Mouse (Mus musculus): ENCODE measurements around the gene Rph3al.

Rph3al gene

GRCm38 (mm10) chr11:75904982-75905381 is 33.2 kb downstream of the Rph3al start:
- Histone ChIP-seq H3K36me3 (ENCODE audit: control insufficient read depth, insufficient read depth, low read length, poor library complexity, severe bottlenecking) (peaks cover 5% of the 10 kb centered on the region; the same call in 1 of the 2 replicates), H3K27me3 (ENCODE audit: control insufficient read depth, insufficient read depth, low read length, poor library complexity, severe bottlenecking) (no peaks in the 10 kb centered on the region)
- DNase-seq (ENCODE audit: low read depth, low spot score): no peak

- no peak for DNase-seq (ENCODE audit: low read depth, low spot score)
- H3K27me3 ChIP-seq (ENCODE audit: control insufficient read depth, insufficient read depth, low read length, poor library complexity, severe bottlenecking): no peaks in the 10 kb centered on the region
Observed at GRCm38 (mm10) chr11:75904501-75904900, 33.7 kb downstream of the Rph3al start.

DNA sequence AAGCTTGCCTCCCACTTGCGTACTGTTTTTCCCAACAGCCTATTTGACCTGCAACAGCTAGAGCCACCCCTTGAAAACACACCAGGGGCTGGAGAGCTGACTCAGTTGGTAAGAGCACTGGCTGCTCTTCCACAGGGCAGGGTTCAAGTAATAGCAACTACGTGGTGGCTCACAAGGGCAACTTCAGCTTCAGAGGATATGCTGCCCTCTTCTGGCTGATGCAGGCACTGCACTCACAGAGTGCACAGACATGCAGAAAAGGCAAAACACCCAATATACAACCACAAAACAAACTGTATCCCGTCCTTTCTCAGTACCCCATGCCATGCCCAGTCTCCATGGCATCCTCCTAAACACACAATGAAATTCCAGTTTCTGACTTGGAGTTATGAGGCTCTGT is 34.7 kb downstream of the Rph3al start:
- no peaks in the 10 kb centered on the region for H3K27me3 ChIP-seq (ENCODE audit: control insufficient read depth, insufficient read depth, low read length, poor library complexity, severe bottlenecking)
- DNase-seq (ENCODE audit: low read depth, low spot score): peak; percentile 56
- H3K36me3 ChIP-seq (ENCODE audit: control insufficient read depth, insufficient read depth, low read length, poor library complexity, severe bottlenecking): peaks cover 5% of the 10 kb centered on the region; the same call in 1 of the 2 replicates

More at GRCm38 (mm10) chr11:75904501-75904900, 33.7 kb downstream of the Rph3al start:
- H3K36me3 ChIP-seq (ENCODE audit: control insufficient read depth, insufficient read depth, low read length, poor library complexity, severe bottlenecking): peaks cover 5% of the 10 kb centered on the region; the same call in 1 of the 2 replicates

GRCm38 (mm10) chr11:75901339-75901738 is 36.9 kb downstream of the Rph3al start:
- DNase-seq (ENCODE audit: low read depth, low spot score): no peak
- H3K27me3 ChIP-seq (ENCODE audit: control insufficient read depth, insufficient read depth, low read length, poor library complexity, severe bottlenecking): no peaks in the 10 kb centered on the region
- peaks cover under 1% of the 10 kb centered on the region; the same call in 1 of the 2 replicates for H3K36me3 ChIP-seq (ENCODE audit: control insufficient read depth, insufficient read depth, low read length, poor library complexity, severe bottlenecking)

DNA sequence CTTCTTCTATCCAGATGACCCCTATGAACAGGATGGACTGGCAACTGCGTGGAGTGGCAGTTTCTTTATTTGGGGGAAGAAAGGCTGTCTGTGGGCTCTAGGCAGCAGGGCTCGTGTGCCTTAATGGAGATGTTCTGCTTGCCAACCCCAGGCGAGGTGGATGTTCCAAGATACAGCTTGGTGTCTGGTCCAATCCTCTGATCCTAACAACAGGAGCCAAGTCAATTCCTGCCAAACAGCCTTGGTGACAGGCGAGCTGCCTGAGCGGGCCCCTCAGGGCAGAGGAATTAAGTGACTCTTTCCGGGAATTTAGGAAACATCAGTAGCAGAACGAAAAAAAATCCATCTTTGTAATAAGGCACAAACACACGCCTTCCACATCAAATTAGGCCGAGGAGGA is 38.6 kb downstream of the Rph3al start:
- H3K27me3 ChIP-seq (ENCODE audit: control insufficient read depth, insufficient read depth, low read length, poor library complexity, severe bottlenecking): no peaks in the 10 kb centered on the region
- H3K36me3 ChIP-seq (ENCODE audit: control insufficient read depth, insufficient read depth, low read length, poor library complexity, severe bottlenecking): no peaks in the 10 kb centered on the region; the same call in 1 of the 2 replicates
- DNase-seq (ENCODE audit: low read depth, low spot score): no peak

DNA sequence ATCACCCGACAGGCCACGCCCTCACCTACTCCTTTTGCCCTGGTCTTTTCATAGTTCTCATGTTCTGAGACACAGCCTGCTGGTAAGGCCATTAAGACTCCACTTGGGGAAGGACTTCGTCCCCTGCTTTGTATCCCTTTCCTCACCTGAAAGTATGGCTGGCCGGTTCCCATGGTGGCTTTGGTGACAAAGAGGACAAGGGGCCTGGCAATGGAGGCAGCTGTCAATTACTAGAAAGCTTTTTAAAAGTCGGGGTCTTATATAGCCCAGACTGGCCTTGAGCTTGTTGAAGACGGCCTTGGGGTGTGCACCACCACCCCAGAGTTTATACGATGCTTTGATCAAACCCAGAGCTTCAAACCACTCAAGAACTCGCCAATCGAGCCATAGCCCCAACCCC is 39.7 kb downstream of the Rph3al start:
- Histone ChIP-seq H3K27me3 (ENCODE audit: control insufficient read depth, insufficient read depth, low read length, poor library complexity, severe bottlenecking) (no peaks in the 10 kb centered on the region), H3K36me3 (ENCODE audit: control insufficient read depth, insufficient read depth, low read length, poor library complexity, severe bottlenecking) (no peaks in the 10 kb centered on the region; the same call in 1 of the 2 replicates)
- no peak for DNase-seq (ENCODE audit: low read depth, low spot score)

- H3K27me3 ChIP-seq (ENCODE audit: control insufficient read depth, insufficient read depth, low read length, poor library complexity, severe bottlenecking): no peaks in the 10 kb centered on the region
- no peak for DNase-seq (ENCODE audit: low read depth, low spot score)
Observed at GRCm38 (mm10) chr11:75894791-75895420, 43.3 kb downstream of the Rph3al start.

DNA sequence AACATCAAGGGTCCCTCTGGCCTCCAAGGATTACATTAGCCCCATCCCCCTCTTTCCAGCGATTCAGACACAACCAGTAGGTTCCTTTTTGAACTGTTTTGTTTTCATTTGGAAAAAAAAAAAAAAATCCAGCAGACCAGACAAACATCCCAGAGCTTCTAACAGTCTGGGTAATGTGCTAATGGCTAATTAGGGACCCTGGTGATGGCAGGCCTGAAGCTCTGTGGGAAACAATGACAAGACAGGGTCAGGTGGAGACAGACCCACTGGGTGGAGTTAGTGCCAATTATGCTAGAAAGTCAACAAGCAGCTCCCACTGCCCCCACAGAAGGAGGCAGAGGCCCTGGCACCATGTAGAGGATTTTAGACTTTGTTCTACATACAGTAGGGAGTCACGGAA is 44.3 kb downstream of the Rph3al start:
- Histone ChIP-seq H3K36me3 (ENCODE audit: control insufficient read depth, insufficient read depth, low read length, poor library complexity, severe bottlenecking) (no peaks in the 10 kb centered on the region), H3K27me3 (ENCODE audit: control insufficient read depth, insufficient read depth, low read length, poor library complexity, severe bottlenecking) (no peaks in the 10 kb centered on the region)
- no peak for DNase-seq (ENCODE audit: low read depth, low spot score)

More at GRCm38 (mm10) chr11:75894791-75895420, 43.3 kb downstream of the Rph3al start:
- no peaks in the 10 kb centered on the region for H3K36me3 ChIP-seq (ENCODE audit: control insufficient read depth, insufficient read depth, low read length, poor library complexity, severe bottlenecking)

- Histone ChIP-seq H3K36me3 (ENCODE audit: control insufficient read depth, insufficient read depth, low read length, poor library complexity, severe bottlenecking) (no peaks in the 10 kb centered on the region), H3K27me3 (ENCODE audit: control insufficient read depth, insufficient read depth, low read length, poor library complexity, severe bottlenecking) (no peaks in the 10 kb centered on the region)
- DNase-seq (ENCODE audit: low read depth, low spot score): no peak
Observed at GRCm38 (mm10) chr11:75887349-75887748, 50.9 kb downstream of the Rph3al start.

GRCm38 (mm10) chr11:75881234-75881633 is 57.0 kb downstream of the Rph3al start:
- DNase-seq (ENCODE audit: low read depth, low spot score): peak; percentile 44
- Histone ChIP-seq H3K36me3 (ENCODE audit: control insufficient read depth, insufficient read depth, low read length, poor library complexity, severe bottlenecking) (no peaks in the 10 kb centered on the region), H3K27me3 (ENCODE audit: control insufficient read depth, insufficient read depth, low read length, poor library complexity, severe bottlenecking) (no peaks in the 10 kb centered on the region)

DNA sequence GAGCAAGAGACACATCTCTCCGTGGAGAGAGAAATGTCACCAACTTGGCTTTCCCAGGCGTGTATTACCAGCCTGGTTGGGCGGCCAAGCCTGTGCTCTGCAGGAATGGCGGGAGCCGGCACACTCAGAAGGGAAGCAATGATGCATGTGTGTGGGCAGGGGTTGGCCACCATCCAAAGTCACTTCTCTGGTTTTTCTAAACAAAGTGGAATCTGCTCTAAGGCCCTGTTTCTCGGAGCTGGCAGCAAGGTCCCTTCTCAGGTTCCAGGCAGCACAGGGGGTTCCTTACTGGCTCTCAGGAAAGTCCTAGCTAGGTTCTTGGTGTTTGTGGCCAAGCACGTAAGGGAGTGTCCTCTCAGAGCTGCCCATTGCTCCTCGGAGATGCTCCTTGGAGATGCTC is 58.2 kb downstream of the Rph3al start:
- no peak for DNase-seq (ENCODE audit: low read depth, low spot score)
- Histone ChIP-seq H3K36me3 (ENCODE audit: control insufficient read depth, insufficient read depth, low read length, poor library complexity, severe bottlenecking) (no peaks in the 10 kb centered on the region), H3K27me3 (ENCODE audit: control insufficient read depth, insufficient read depth, low read length, poor library complexity, severe bottlenecking) (no peaks in the 10 kb centered on the region)

GRCm38 (mm10) chr11:75878460-75878859 is 59.8 kb downstream of the Rph3al start:
- Histone ChIP-seq H3K27me3 (ENCODE audit: control insufficient read depth, insufficient read depth, low read length, poor library complexity, severe bottlenecking) (no peaks in the 10 kb centered on the region), H3K36me3 (ENCODE audit: control insufficient read depth, insufficient read depth, low read length, poor library complexity, severe bottlenecking) (no peaks in the 10 kb centered on the region)
- DNase-seq (ENCODE audit: low read depth, low spot score): peak; percentile 19

GRCm38 (mm10) chr11:75876043-75876780 is 62.0 kb downstream of the Rph3al start:
- Histone ChIP-seq H3K36me3 (ENCODE audit: control insufficient read depth, insufficient read depth, low read length, poor library complexity, severe bottlenecking) (no peaks in the 10 kb centered on the region), H3K27me3 (ENCODE audit: control insufficient read depth, insufficient read depth, low read length, poor library complexity, severe bottlenecking) (no peaks in the 10 kb centered on the region)
- peak; percentile 11 for DNase-seq (ENCODE audit: low read depth, low spot score)

DNA sequence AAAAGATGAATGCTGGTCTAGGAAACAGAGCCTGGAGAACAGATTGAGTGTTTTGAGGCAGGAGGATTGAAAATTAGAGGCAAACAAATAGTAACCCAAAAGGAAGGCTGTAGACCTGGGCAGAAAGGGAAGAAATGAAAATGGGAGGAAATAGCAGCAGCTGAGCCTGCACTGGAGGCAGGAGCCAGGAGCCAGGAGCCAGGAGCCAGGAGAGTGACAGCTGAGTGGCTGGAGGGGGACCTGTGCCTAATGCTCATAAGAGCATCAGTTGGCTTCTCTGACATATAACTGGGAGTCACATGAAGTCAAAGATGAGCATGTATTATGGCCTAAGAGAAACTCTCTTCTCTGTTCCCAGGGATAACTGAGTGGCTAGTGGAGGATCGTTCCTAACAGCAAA is 66.5 kb downstream of the Rph3al start:
- no peaks in the 10 kb centered on the region for H3K36me3 ChIP-seq (ENCODE audit: control insufficient read depth, insufficient read depth, low read length, poor library complexity, severe bottlenecking)
- no peak for DNase-seq (ENCODE audit: low read depth, low spot score)
- no peaks in the 10 kb centered on the region for H3K27me3 ChIP-seq (ENCODE audit: control insufficient read depth, insufficient read depth, low read length, poor library complexity, severe bottlenecking)

DNA sequence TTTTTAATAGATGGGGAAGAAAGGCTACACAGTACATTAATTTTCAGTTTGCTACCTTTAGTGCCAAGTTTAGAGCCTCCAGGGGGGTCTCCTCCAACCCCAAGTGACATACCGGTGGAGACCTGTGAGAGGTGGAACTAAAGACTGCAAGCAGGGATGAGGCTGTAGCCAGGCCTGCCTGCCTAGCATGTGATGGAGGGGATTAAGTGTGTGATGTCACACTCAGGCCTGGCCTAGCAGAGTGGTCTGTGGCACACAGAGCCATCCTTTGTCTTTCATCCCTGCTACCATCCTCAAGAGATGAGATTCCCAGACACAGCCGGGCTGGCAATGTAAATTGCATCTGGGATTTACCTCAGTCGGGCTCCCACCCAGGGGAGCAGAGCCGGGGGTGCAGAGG is 67.3 kb downstream of the Rph3al start:
- no peaks in the 10 kb centered on the region for H3K27me3 ChIP-seq (ENCODE audit: control insufficient read depth, insufficient read depth, low read length, poor library complexity, severe bottlenecking)

More for the DNA sequence above, 67.3 kb downstream of the Rph3al start:
- DNase-seq (ENCODE audit: low read depth, low spot score): no peak
- H3K36me3 ChIP-seq (ENCODE audit: control insufficient read depth, insufficient read depth, low read length, poor library complexity, severe bottlenecking): no peaks in the 10 kb centered on the region
